Mouse (Mus musculus): ENCODE results near the gene Lifr. TPM values are rescaled to one million over a fixed set of nuclear protein-coding genes. Genes with fewer than 3 reads are reported as not detected.

The Lifr gene
- polyA plus RNA-seq, 1 experiment from 2014 or later: 11.0 TPM

GRCm38 (mm10) chr15:7064992-7065523 is 25.4 kb upstream of the Lifr start:
- Histone ChIP-seq H3K36me3 (replicated peaks) (no peaks in the 10 kb centered on the region), H3K4me3 (no peak overlapping the region), H3K4me1 (peaks cover 22% of the 10 kb centered on the region), H3K27me3 (replicated peaks; ENCODE audit: low read depth, poor library complexity, severe bottlenecking) (0 out of 2 replicates have a peak, but pooled peaks cover 11% of the 10 kb centered on the region), H3K27ac (replicated peaks) (no peak overlapping the region; the same call in 1 of the 2 replicates), H3K9me3 (no peaks in the 10 kb centered on the region)
- 83% methylated on average over 14 of the region's 14 CpGs for WGBS
- no peak for DNase-seq (ENCODE audit: low spot score)

- Histone ChIP-seq H3K27me3 (replicated peaks; ENCODE audit: low read depth, poor library complexity, severe bottlenecking) (0 out of 2 replicates have a peak, but pooled peaks cover 11% of the 10 kb centered on the region), H3K36me3 (replicated peaks) (no peaks in the 10 kb centered on the region), H3K4me1 (peaks cover 22% of the 10 kb centered on the region), H3K9me3 (no peaks in the 10 kb centered on the region), H3K27ac (replicated peaks) (no peak overlapping the region), H3K4me3 (no peak overlapping the region)
- no peak for DNase-seq (ENCODE audit: low spot score)
- 86% methylated on average over 5 of the region's 5 CpGs for WGBS
These were observed 24.8 kb upstream of the Lifr start for GRCm38 (mm10) chr15:7065624-7066023.

GRCm38 (mm10) chr15:7066752-7067151 is 23.7 kb upstream of the Lifr start:
- no peaks in the 10 kb centered on the region for H3K36me3 ChIP-seq (replicated peaks)
- H3K9me3 ChIP-seq: no peaks in the 10 kb centered on the region
- no peak overlapping the region for H3K4me3 ChIP-seq
- no peak for DNase-seq (ENCODE audit: low spot score)
- 91% methylated on average over 3 of the region's 3 CpGs for WGBS
- 0 out of 2 replicates have a peak, but pooled peaks cover 11% of the 10 kb centered on the region for H3K27me3 ChIP-seq (replicated peaks; ENCODE audit: low read depth, poor library complexity, severe bottlenecking)
- no peak overlapping the region for H3K27ac ChIP-seq (replicated peaks)
- peaks cover 22% of the 10 kb centered on the region for H3K4me1 ChIP-seq

GRCm38 (mm10) chr15:7069374-7069773 is 21.0 kb upstream of the Lifr start:
- Histone ChIP-seq H3K4me3 (no peak overlapping the region), H3K4me1 (peaks cover 4% of the 10 kb centered on the region; the same call in 1 of the 2 replicates), H3K27ac (replicated peaks) (no peak overlapping the region), H3K27me3 (replicated peaks; ENCODE audit: low read depth, poor library complexity, severe bottlenecking) (0 out of 2 replicates have a peak, but pooled peaks cover 11% of the 10 kb centered on the region), H3K36me3 (replicated peaks) (no peaks in the 10 kb centered on the region), H3K9me3 (no peaks in the 10 kb centered on the region)
- WGBS: 62% methylated on average over 7 of the region's 7 CpGs
- DNase-seq (ENCODE audit: low spot score): no peak

- 76% methylated on average over 6 of the region's 6 CpGs for WGBS
- H3K27me3 ChIP-seq (replicated peaks; ENCODE audit: low read depth, poor library complexity, severe bottlenecking): 0 out of 2 replicates have a peak, but pooled peaks cover 11% of the 10 kb centered on the region
- no peak overlapping the region for H3K4me3 ChIP-seq
- no peak for DNase-seq (ENCODE audit: low spot score)
- H3K27ac ChIP-seq (replicated peaks): no peak overlapping the region
- no peaks in the 10 kb centered on the region for H3K9me3 ChIP-seq
- no peaks in the 10 kb centered on the region for H3K36me3 ChIP-seq (replicated peaks)
- H3K4me1 ChIP-seq: peaks cover 4% of the 10 kb centered on the region; the same call in 1 of the 2 replicates
These were observed 20.1 kb upstream of the Lifr start for GRCm38 (mm10) chr15:7070199-7070794.

GRCm38 (mm10) chr15:7073269-7073668 is 17.1 kb upstream of the Lifr start:
- 48% methylated on average over 3 of the region's 3 CpGs for WGBS
- Histone ChIP-seq H3K4me3 (no peak overlapping the region), H3K27ac (replicated peaks) (no peak overlapping the region), H3K27me3 (replicated peaks; ENCODE audit: low read depth, poor library complexity, severe bottlenecking) (no peaks in the 10 kb centered on the region), H3K4me1 (peaks cover 4% of the 10 kb centered on the region; the same call in 1 of the 2 replicates), H3K36me3 (replicated peaks) (no peaks in the 10 kb centered on the region), H3K9me3 (no peaks in the 10 kb centered on the region)
- DNase-seq (ENCODE audit: low spot score): no peak

- no peak overlapping the region for H3K4me3 ChIP-seq
- WGBS: 85% methylated on average over 6 of the region's 6 CpGs
- H3K27ac ChIP-seq (replicated peaks): no peak overlapping the region
- H3K36me3 ChIP-seq (replicated peaks): no peaks in the 10 kb centered on the region
- H3K27me3 ChIP-seq (replicated peaks; ENCODE audit: low read depth, poor library complexity, severe bottlenecking): no peaks in the 10 kb centered on the region
- DNase-seq (ENCODE audit: low spot score): no peak
- no peaks in the 10 kb centered on the region for H3K9me3 ChIP-seq
- H3K4me1 ChIP-seq: peaks cover 4% of the 10 kb centered on the region; the same call in 1 of the 2 replicates
These were observed 15.2 kb upstream of the Lifr start for GRCm38 (mm10) chr15:7075185-7075584.

GRCm38 (mm10) chr15:7078356-7078755 is 12.1 kb upstream of the Lifr start:
- Histone ChIP-seq H3K4me3 (no peak overlapping the region), H3K27ac (replicated peaks) (no peak overlapping the region), H3K4me1 (peaks cover 16% of the 10 kb centered on the region), H3K27me3 (replicated peaks; ENCODE audit: low read depth, poor library complexity, severe bottlenecking) (0 out of 2 replicates have a peak, but pooled peaks cover 5% of the 10 kb centered on the region), H3K36me3 (replicated peaks) (no peaks in the 10 kb centered on the region), H3K9me3 (no peaks in the 10 kb centered on the region)
- 66% methylated on average over 2 of the region's 2 CpGs for WGBS
- DNase-seq (ENCODE audit: low spot score): no peak

- Histone ChIP-seq H3K4me1 (peaks cover 18% of the 10 kb centered on the region), H3K4me3 (no peak overlapping the region), H3K36me3 (replicated peaks) (no peaks in the 10 kb centered on the region), H3K9me3 (no peaks in the 10 kb centered on the region), H3K27me3 (replicated peaks; ENCODE audit: low read depth, poor library complexity, severe bottlenecking) (0 out of 2 replicates have a peak, but pooled peaks cover 5% of the 10 kb centered on the region), H3K27ac (replicated peaks) (no peak overlapping the region)
- 92% methylated on average over 4 of the region's 4 CpGs for WGBS
- no peak for DNase-seq (ENCODE audit: low spot score)
These were observed 10.6 kb upstream of the Lifr start for GRCm38 (mm10) chr15:7079631-7080337.

- H3K27me3 ChIP-seq (replicated peaks; ENCODE audit: low read depth, poor library complexity, severe bottlenecking): peaks cover 14% of the 10 kb centered on the region; the same call in 1 of the 2 replicates
- no peaks in the 10 kb centered on the region for H3K9me3 ChIP-seq
- peak overlapping the region; percentile 40; the same call in 1 of the 2 replicates for H3K27ac ChIP-seq (replicated peaks)
- no peaks in the 10 kb centered on the region for H3K36me3 ChIP-seq (replicated peaks)
- peaks cover 23% of the 10 kb centered on the region for H3K4me1 ChIP-seq
- peak; percentile 48 for DNase-seq (ENCODE audit: low spot score)
- H3K4me3 ChIP-seq: no peak overlapping the region
- WGBS: 56% methylated on average over 15 of the region's 15 CpGs
These were observed 9.3 kb upstream of the Lifr start for GRCm38 (mm10) chr15:7080916-7081626.

GRCm38 (mm10) chr15:7081795-7082194 is 8.6 kb upstream of the Lifr start:
- DNase-seq (ENCODE audit: low spot score): no peak
- H3K4me1 ChIP-seq: peaks cover 23% of the 10 kb centered on the region
- WGBS: 45% methylated on average over 15 of the region's 15 CpGs
- H3K4me3 ChIP-seq: no peak overlapping the region
- H3K36me3 ChIP-seq (replicated peaks): no peaks in the 10 kb centered on the region
- no peak overlapping the region for H3K27ac ChIP-seq (replicated peaks)
- no peaks in the 10 kb centered on the region for H3K9me3 ChIP-seq
- H3K27me3 ChIP-seq (replicated peaks; ENCODE audit: low read depth, poor library complexity, severe bottlenecking): peaks cover 19% of the 10 kb centered on the region

GRCm38 (mm10) chr15:7082901-7083300 is 7.5 kb upstream of the Lifr start:
- no peak overlapping the region for H3K4me3 ChIP-seq

More at GRCm38 (mm10) chr15:7082901-7083300, 7.5 kb upstream of the Lifr start:
- Histone ChIP-seq H3K36me3 (replicated peaks) (no peaks in the 10 kb centered on the region), H3K27me3 (replicated peaks; ENCODE audit: low read depth, poor library complexity, severe bottlenecking) (peaks cover 24% of the 10 kb centered on the region), H3K4me1 (peaks cover 23% of the 10 kb centered on the region), H3K9me3 (no peaks in the 10 kb centered on the region), H3K27ac (replicated peaks) (no peak overlapping the region)
- 89% methylated on average over 3 of the region's 3 CpGs for WGBS
- DNase-seq (ENCODE audit: low spot score): no peak
